Mouse (Mus musculus) cerebellum, adult 2 months (tissue): ENCODE measurements at regions not wholly inside any gene's neighbourhood (a gene's known extent, or its start where the extent isn't known, plus 50 kb on each side); places are given as distances from the start of the nearest gene placed in this dataset.

ENCODE experiments used
- CTCF ChIP-seq: fragments of 200-500 bp; IDR thresholded peaks from 2 replicates; pipeline ENCODE4 v1.5.1; 2011; ENCODE audit warnings: low read depth, mild to moderate bottlenecking, control low read depth, low read length, moderate library complexity, borderline replicate concordance; ENCODE audit not compliant: insufficient read depth
- POLR2A ChIP-seq: fragments of 200-500 bp; IDR thresholded peaks from 2 replicates; pipeline ENCODE4 v1.6.1; 2011; ENCODE audit warnings: low read length, control low read depth, borderline replicate concordance; ENCODE audit not compliant: insufficient read depth

DNA sequence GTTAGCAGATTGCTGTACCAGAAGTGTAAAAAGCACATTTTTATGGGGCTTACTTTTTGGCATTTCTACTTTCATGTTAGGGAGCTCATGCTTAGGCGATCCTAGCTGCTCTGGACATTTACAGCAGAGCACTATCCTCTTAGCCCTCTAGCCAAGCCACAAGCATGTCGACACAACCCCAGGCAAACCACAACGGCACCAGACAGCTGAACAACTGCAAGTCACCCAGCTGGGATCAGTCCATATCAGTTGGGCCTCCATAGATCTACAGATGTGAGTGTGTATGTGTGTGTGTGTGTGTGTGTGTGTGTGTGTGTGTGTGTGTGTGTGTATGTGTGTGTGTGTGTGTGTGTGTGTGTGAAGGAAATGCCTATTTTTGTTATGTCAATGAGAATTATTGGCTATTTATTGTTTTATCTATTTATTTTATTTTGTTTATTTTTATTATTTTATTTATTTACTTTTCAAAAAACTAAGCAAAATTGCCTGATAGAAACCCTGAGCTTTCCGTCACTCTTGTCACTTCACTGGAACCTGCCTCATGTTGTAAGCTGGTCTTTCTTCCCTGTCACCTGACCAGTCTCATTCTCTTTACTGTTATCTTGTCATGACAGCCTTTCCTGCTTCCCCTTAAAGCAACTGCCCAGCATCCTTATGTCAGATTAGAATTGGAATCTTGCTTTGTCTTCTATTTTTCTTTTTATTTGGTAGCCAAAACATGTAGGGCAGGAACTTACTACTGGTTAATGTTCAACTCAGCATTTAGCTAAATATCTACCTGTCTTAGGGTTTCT lies 208.2 kb downstream of the Mex3b start:
- TF ChIP-seq CTCF (no peak), POLR2A (no peak)
